Mouse (Mus musculus): ENCODE results near the gene Ppp2r3d. TPM values are rescaled to one million over a fixed set of nuclear protein-coding genes. Genes with fewer than 3 reads are reported as not detected.
A peak's percentile ranks its signal among the peaks of the same experiment; 100 is the strongest.

The Ppp2r3d gene
- total and polyA plus RNA-seq, 2 experiments from 2014 or later = 122 to 150 TPM

DNA sequence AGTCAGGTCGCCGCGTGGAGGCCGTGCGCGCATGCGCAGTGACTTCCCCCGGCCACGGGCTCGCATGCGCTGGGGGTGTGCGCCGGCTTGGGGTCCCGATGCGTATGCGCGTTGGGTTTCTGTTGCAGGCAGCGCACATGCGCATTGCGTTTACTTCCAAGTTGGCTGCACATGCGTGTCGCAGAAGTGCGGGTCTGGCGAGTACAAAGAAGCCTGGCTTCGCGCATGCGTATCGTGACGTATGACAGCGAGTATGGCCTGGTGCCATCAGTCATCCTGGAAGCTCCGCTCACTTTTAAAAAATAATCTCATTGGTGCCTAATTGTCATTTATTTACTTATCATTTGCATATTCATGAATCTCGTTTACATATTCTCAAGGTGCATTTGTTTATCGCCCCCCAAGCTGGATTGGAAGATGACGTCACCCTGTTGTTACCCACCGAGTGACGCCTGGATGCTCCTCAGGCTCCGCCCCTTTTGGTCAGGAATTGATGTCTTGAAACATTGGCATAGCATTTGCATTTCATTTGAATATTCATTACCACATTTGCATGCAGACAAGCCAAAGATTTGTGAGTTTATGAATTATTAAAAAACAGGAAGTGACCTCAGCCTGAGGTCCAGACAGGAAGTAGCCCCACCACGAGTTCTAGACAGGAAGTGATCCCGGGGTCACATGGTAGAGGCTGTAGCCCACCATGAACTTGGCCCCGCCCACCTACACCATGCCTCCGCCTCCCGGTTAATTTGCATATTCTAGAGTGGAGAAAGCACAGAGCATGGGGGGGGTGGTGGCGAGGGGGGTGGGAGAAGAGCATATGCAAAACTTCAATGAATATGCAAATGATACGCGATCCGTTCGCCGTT is 51.9 kb downstream of the Ppp2r3d start:
- Histone ChIP-seq H3K27ac (peak overlapping the region; percentile 97), H3K4me1 (ENCODE audit: insufficient read depth, low read length) (no peaks in the 10 kb centered on the region), H3K27me3 (ENCODE audit: insufficient read depth, low read length) (no peaks in the 10 kb centered on the region), H3K9ac (replicated peaks; ENCODE audit: low read length) (peak overlapping the region; percentile 67), H3K9me3 (ENCODE audit: low read length) (no peaks in the 10 kb centered on the region), H3K4me3 (ENCODE audit: low read length) (peak overlapping the region; percentile 80), H3K36me3 (ENCODE audit: insufficient read depth, low read length) (no peaks in the 10 kb centered on the region), H3K4me2 (ENCODE audit: low read depth, low read length) (peak overlapping the region; percentile 65)
- ATAC-seq (peak; percentile 81), DNase-seq (ENCODE audit: low spot score) (peak; percentile 100)
- no peak for TF ChIP-seq CTCF (IDR thresholded peaks at IDR 0.05; ENCODE audit: low read depth)
- under 1% methylated on average over 48 of the region's 48 CpGs for WGBS

DNA sequence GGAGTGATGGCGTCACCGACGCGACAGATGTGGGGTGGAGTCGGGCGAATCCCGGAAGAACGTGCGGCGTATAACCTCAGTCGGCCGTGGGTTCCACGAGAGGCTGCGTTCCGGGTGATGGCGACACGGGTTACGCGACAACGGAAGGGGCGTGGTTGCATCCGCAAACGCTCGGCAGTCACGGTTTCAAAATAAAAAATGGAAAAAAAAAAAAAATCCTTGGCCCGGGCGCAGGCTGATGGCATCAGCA is 52.5 kb downstream of the Ppp2r3d start:
- peak; percentile 28 for ATAC-seq
- peak overlapping the region; percentile 80 for H3K4me3 ChIP-seq (ENCODE audit: low read length)
- H3K4me1 ChIP-seq (ENCODE audit: insufficient read depth, low read length) = no peaks in the 10 kb centered on the region
- under 1% methylated on average over 27 of the region's 27 CpGs for WGBS
- no peak for DNase-seq (ENCODE audit: low spot score)
- H3K4me2 ChIP-seq (ENCODE audit: low read depth, low read length) = peak overlapping the region; percentile 65
- no peaks in the 10 kb centered on the region for H3K9me3 ChIP-seq (ENCODE audit: low read length)
- no peaks in the 10 kb centered on the region for H3K36me3 ChIP-seq (ENCODE audit: insufficient read depth, low read length)
- no peak for TF ChIP-seq CTCF (IDR thresholded peaks at IDR 0.05; ENCODE audit: low read depth)
- peak overlapping the region; percentile 67 for H3K9ac ChIP-seq (replicated peaks; ENCODE audit: low read length)
- no peaks in the 10 kb centered on the region for H3K27me3 ChIP-seq (ENCODE audit: insufficient read depth, low read length)
- H3K27ac ChIP-seq = peak overlapping the region; percentile 97

DNA sequence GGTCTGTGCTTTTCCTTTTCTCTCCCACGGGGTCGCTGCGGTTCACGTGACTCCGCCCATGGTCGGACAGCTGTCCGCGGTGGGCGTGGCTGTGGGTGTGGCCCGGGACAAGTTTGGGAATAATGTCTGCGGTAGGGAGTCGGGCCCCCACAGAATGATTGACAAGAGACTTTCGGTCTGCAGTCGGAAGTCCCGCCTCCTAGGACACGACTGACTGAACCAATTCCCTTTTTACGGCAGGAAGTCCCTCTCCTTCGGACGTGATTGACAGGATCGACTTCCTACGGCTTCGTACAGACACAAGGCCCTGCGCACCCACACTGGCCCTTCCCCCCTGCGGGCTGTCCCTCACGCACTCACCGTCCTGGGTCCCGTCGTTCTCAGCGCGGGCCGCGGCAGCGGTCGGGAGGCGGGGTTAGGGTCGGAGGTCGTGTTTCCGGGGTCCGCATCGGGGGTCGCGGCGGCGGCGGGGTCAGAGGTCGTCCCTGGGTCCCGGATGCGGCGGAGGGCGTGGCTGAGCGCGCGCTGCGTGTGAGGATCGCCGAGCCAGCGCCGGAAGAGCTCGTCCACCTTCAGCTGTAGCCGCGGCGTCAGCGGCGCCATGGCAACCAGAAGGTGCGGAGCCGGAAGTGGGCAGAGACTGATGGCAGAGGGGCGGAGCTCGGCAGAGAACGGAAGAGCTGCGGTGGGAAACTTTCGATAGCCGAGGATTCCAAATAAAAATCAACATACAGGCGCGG is 53.0 kb downstream of the Ppp2r3d start:
- peak overlapping the region; percentile 80 for H3K4me3 ChIP-seq (ENCODE audit: low read length)
- H3K27ac ChIP-seq = peak overlapping the region; percentile 97
- ATAC-seq (peak; percentile 68), DNase-seq (ENCODE audit: low spot score) (peak; percentile 97)
- H3K36me3 ChIP-seq (ENCODE audit: insufficient read depth, low read length) = no peaks in the 10 kb centered on the region
- H3K9ac ChIP-seq (replicated peaks; ENCODE audit: low read length) = peak overlapping the region; percentile 67
- H3K9me3 ChIP-seq (ENCODE audit: low read length) = no peaks in the 10 kb centered on the region
- no peaks in the 10 kb centered on the region for H3K27me3 ChIP-seq (ENCODE audit: insufficient read depth, low read length)
- WGBS = under 1% methylated on average over 74 of the region's 74 CpGs
- H3K4me1 ChIP-seq (ENCODE audit: insufficient read depth, low read length) = no peaks in the 10 kb centered on the region
- no peak for TF ChIP-seq CTCF (IDR thresholded peaks at IDR 0.05; ENCODE audit: low read depth)
- H3K4me2 ChIP-seq (ENCODE audit: low read depth, low read length) = peak overlapping the region; percentile 65

DNA sequence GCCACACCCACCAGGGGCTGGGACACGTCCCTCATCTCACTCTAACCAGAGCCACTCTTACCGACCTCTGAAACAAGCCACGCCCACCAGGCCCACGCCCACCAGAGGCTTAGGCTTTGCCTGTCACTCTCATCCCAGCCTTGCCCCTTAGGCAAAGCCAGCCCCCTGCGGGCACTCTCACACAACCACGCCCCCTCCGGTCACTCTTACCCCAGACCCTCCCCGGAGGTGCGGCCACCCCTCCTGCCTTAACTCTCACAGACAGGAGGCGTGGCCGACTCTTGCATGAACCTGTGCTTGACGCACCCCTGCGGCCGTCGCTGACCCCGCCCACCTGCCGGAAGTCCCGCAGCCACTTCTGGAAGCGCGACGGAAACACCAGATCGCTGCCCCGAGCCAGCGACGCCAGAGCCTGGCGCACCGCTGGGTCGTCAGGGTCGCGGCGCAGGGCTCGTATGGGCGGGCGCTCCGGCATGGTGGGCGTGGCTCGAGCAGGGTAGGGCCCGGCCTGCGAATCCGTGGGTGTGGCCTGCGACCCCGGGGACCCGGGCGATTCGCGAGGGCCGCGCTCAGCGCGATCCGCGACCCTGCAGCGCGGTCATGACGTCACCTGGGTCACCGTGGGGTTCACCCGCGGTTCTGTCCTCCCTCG is 53.7 kb downstream of the Ppp2r3d start:
- Histone ChIP-seq H3K27ac (peak overlapping the region; percentile 97), H3K9me3 (ENCODE audit: low read length) (no peaks in the 10 kb centered on the region), H3K4me2 (ENCODE audit: low read depth, low read length) (peak overlapping the region; percentile 65), H3K4me3 (ENCODE audit: low read length) (peak overlapping the region; percentile 80), H3K4me1 (ENCODE audit: insufficient read depth, low read length) (no peaks in the 10 kb centered on the region), H3K9ac (replicated peaks; ENCODE audit: low read length) (peak overlapping the region; percentile 67), H3K36me3 (ENCODE audit: insufficient read depth, low read length) (no peaks in the 10 kb centered on the region), H3K27me3 (ENCODE audit: insufficient read depth, low read length) (no peaks in the 10 kb centered on the region)
- peak; percentile 29; the same call in 1 of the 2 replicates for TF ChIP-seq CTCF (IDR thresholded peaks at IDR 0.05; ENCODE audit: low read depth)
- DNase-seq (ENCODE audit: low spot score) = peak; percentile 96
- WGBS = under 1% methylated on average over 53 of the region's 59 CpGs
- ATAC-seq = peak; percentile 77

DNA sequence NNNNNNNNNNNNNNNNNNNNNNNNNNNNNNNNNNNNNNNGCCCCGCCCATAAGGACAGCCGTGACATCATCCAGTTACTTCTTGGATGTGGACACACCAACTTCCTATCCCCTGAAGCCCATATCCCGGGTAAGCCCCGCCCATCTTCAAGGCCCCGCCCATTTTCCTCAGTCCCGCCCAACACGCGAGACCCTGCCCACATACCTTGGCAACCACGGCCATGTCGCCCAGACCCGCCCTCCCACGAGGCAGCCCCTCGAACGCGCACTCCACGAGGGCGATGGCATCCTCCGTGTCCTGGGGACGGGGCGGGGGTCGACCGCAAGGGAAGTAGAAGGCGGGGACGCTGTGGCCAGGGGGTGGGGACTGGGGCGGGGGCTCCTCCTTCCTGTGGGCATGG is 54.3 kb downstream of the Ppp2r3d start:
- no peaks in the 10 kb centered on the region for H3K9me3 ChIP-seq (ENCODE audit: low read length)
- WGBS = 6% methylated on average over 23 of the region's 25 CpGs
- DNase-seq (ENCODE audit: low spot score) (no peak), ATAC-seq (no peak)
- peak overlapping the region; percentile 65 for H3K4me2 ChIP-seq (ENCODE audit: low read depth, low read length)
- peak overlapping the region; percentile 97 for H3K27ac ChIP-seq
- H3K4me1 ChIP-seq (ENCODE audit: insufficient read depth, low read length) = no peaks in the 10 kb centered on the region
- peak overlapping the region; percentile 80 for H3K4me3 ChIP-seq (ENCODE audit: low read length)
- no peak for TF ChIP-seq CTCF (IDR thresholded peaks at IDR 0.05; ENCODE audit: low read depth)
- no peaks in the 10 kb centered on the region for H3K27me3 ChIP-seq (ENCODE audit: insufficient read depth, low read length)
- peak overlapping the region; percentile 67 for H3K9ac ChIP-seq (replicated peaks; ENCODE audit: low read length)
- H3K36me3 ChIP-seq (ENCODE audit: insufficient read depth, low read length) = no peaks in the 10 kb centered on the region

DNA sequence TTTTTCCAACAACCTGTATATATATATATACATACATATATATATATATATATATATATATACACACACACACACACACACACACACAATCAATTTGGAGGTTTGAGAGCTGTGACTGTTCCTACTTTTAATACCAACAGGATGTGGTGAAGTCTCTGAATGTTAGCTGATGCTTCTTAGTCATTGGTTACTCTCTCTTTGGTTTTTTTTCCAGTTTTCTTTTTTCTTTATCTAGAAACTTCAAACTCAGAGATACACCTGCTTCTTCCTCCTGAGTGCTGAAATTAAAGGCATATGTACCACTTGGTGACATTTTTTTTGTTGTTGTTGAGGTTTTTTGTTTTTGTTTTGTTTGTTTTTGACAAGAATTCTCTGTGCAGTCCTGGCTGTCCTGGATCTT is 63.8 kb downstream of the Ppp2r3d start:
- no peak for TF ChIP-seq CTCF (IDR thresholded peaks at IDR 0.05; ENCODE audit: low read depth)
- Histone ChIP-seq H3K9ac (replicated peaks; ENCODE audit: low read length) (no peak overlapping the region), H3K4me3 (ENCODE audit: low read length) (no peak overlapping the region), H3K4me2 (ENCODE audit: low read depth, low read length) (no peak overlapping the region), H3K36me3 (ENCODE audit: insufficient read depth, low read length) (no peaks in the 10 kb centered on the region), H3K9me3 (ENCODE audit: low read length) (no peaks in the 10 kb centered on the region), H3K27me3 (ENCODE audit: insufficient read depth, low read length) (no peaks in the 10 kb centered on the region), H3K4me1 (ENCODE audit: insufficient read depth, low read length) (no peaks in the 10 kb centered on the region), H3K27ac (no peak overlapping the region)
- no peak for DNase-seq (ENCODE audit: low spot score)
- ATAC-seq = no peak

Measured in hindbrain, postnatal 0 days (tissue).